Mouse (Mus musculus) midbrain, embryonic 11.5 days (tissue): Measurements from ENCODE around the gene Idh2. TPM values are rescaled to one million over a fixed set of nuclear protein-coding genes. Genes with fewer than 3 reads are reported as not detected.
"Not testable (repeated sequence)": the region's sequence is repeated elsewhere in the genome, so short reads cannot be mapped to it uniquely, and the experiment has no call there.

Experiments used
- ATAC-seq: fragments of 200-750 bp; cut with Nextera tagmentation; 2 replicates; pipeline ENCODE4 v1.8.0; 2017; ENCODE audit warnings: moderate TSS enrichment, moderate library complexity; ENCODE audit not compliant: low FRiP score
- DNase-seq: peaks from one replicate; pipeline ENCODE4 v3.0.0; 2015; ENCODE audit warnings: low spot score; ENCODE audit errors: missing footprints
- H3K27ac ChIP-seq: fragments of 300-500 bp; sonication (generic); 2 replicates; pipeline ENCODE4 v1.5.1; 2014; ENCODE audit warnings: low read depth, low read length
- H3K27me3 ChIP-seq: fragments of 300-500 bp; sonication (generic); 2 replicates; pipeline ENCODE4 v1.6.1; 2014; ENCODE audit warnings: mild to moderate bottlenecking, low read length, moderate library complexity, mixed read lengths; ENCODE audit not compliant: control insufficient read depth, insufficient read depth
- H3K36me3 ChIP-seq: fragments of 300-500 bp; sonication (generic); 2 replicates; pipeline ENCODE4 v1.6.1; 2014; ENCODE audit warnings: mild to moderate bottlenecking, low read length, moderate library complexity, mixed read lengths; ENCODE audit not compliant: control insufficient read depth, insufficient read depth
- H3K4me1 ChIP-seq: fragments of 300-500 bp; sonication (generic); 2 replicates; pipeline ENCODE4 v1.6.1; 2014; ENCODE audit warnings: low read length; ENCODE audit not compliant: control insufficient read depth, insufficient read depth
- H3K4me2 ChIP-seq: fragments of 300-500 bp; sonication (generic); 2 replicates; pipeline ENCODE4 v1.6.1; 2014; ENCODE audit warnings: mild to moderate bottlenecking, moderate library complexity
- H3K4me3 ChIP-seq: fragments of 300-500 bp; sonication (generic); 2 replicates; pipeline ENCODE4 v1.5.1; 2014; ENCODE audit warnings: low read depth, low read length
- H3K9ac ChIP-seq: fragments of 300-500 bp; sonication (generic); 2 replicates; pipeline ENCODE4 v1.6.1; 2014; ENCODE audit warnings: low read length
- H3K9me3 ChIP-seq: fragments of 300-500 bp; sonication (generic); 2 replicates; pipeline ENCODE4 v1.6.1; 2016; ENCODE audit warnings: low read length; ENCODE audit not compliant: control insufficient read depth
- WGBS: fragments of 180-500 bp; shearing (Covaris S2); extraction: QIAGEN DNeasy Blood & Tissue Kit; methylation state at CpG from one replicate; pipeline ENCODE4 v1.1.7; 2014; 5-methylcytosine and 5-hydroxymethylcytosine counted together
- polyA plus RNA-seq: library from polyadenylated mRNA; unstranded; fragments of >200 nt; fragmentation: Nextera tagmentation; extraction: Ambion mirVana; gene quantifications from 2 replicates; pipeline ENCODE4 v1.2.1, GENCODE M21; 2014

The Idh2 gene
- polyA plus RNA-seq, 1 experiment from 2014 or later, result 357 TPM

GRCm38 (mm10) chr7:80058405-80059063, 56.7 kb downstream of the Idh2 start:
- Histone ChIP-seq H3K27me3 (no peaks in the 10 kb centered on the region), H3K4me1 (peaks cover 50% of the 10 kb centered on the region), H3K36me3 (no peaks in the 10 kb centered on the region), H3K9ac (no peak overlapping the region), H3K4me2 (no peak overlapping the region), H3K9me3 (no peaks in the 10 kb centered on the region), H3K27ac (peak overlapping the region; percentile 79; the same call in 1 of the 2 replicates), H3K4me3 (no peak overlapping the region)
- ATAC-seq (no peak), DNase-seq (no peak)
- 78% methylated on average over 4 of the region's 4 CpGs for WGBS

- H3K27me3 ChIP-seq, result no peaks in the 10 kb centered on the region
- no peaks in the 10 kb centered on the region for H3K36me3 ChIP-seq
- H3K9ac ChIP-seq, result peak overlapping the region; percentile 40
- H3K4me1 ChIP-seq, result peaks cover 43% of the 10 kb centered on the region
- H3K27ac ChIP-seq, result peak overlapping the region; percentile 79
- H3K4me2 ChIP-seq, result peak overlapping the region; percentile 1; the same call in 1 of the 2 replicates
- DNase-seq, result no peak
- no peaks in the 10 kb centered on the region for H3K9me3 ChIP-seq
- H3K4me3 ChIP-seq, result no peak overlapping the region
- ATAC-seq, result peak; percentile 66
- WGBS, result 23% methylated on average over 14 of the region's 14 CpGs
These were observed 57.4 kb downstream of the Idh2 start for GRCm38 (mm10) chr7:80057781-80058180.

- Histone ChIP-seq H3K4me3 (no peak overlapping the region), H3K4me2 (peak overlapping the region; percentile 1; the same call in 1 of the 2 replicates)
These were observed 58.0 kb downstream of the Idh2 start for GRCm38 (mm10) chr7:80057002-80057691.

GRCm38 (mm10) chr7:80055781-80056180, 59.4 kb downstream of the Idh2 start:
- H3K4me1 ChIP-seq, result peaks cover 33% of the 10 kb centered on the region
- ATAC-seq (no peak), DNase-seq (no peak)
- H3K4me3 ChIP-seq, result no peak overlapping the region
- H3K27ac ChIP-seq, result no peak overlapping the region
- H3K27me3 ChIP-seq, result no peaks in the 10 kb centered on the region
- no peaks in the 10 kb centered on the region for H3K9me3 ChIP-seq
- no peaks in the 10 kb centered on the region for H3K36me3 ChIP-seq
- no peak overlapping the region for H3K9ac ChIP-seq
- H3K4me2 ChIP-seq, result no peak overlapping the region
- 87% methylated on average over 12 of the region's 12 CpGs for WGBS

More at GRCm38 (mm10) chr7:80057002-80057691, 58.0 kb downstream of the Idh2 start:
- H3K9me3 ChIP-seq, result no peaks in the 10 kb centered on the region
- peaks cover 37% of the 10 kb centered on the region for H3K4me1 ChIP-seq
- DNase-seq, result no peak
- no peaks in the 10 kb centered on the region for H3K36me3 ChIP-seq
- 58% methylated on average over 4 of the region's 4 CpGs for WGBS
- H3K27ac ChIP-seq, result peak overlapping the region; percentile 79
- ATAC-seq, result peak; percentile 12; the same call in 1 of the 2 replicates
- H3K9ac ChIP-seq, result peak overlapping the region; percentile 40
- H3K27me3 ChIP-seq, result no peaks in the 10 kb centered on the region

- Histone ChIP-seq H3K4me2 (no peak overlapping the region), H3K27ac (no peak overlapping the region), H3K27me3 (no peaks in the 10 kb centered on the region), H3K4me3 (no peak overlapping the region), H3K9ac (no peak overlapping the region), H3K36me3 (no peaks in the 10 kb centered on the region), H3K9me3 (no peaks in the 10 kb centered on the region), H3K4me1 (peaks cover 25% of the 10 kb centered on the region)
- DNase-seq, result no peak
- WGBS, result 90% methylated on average over 9 of the region's 9 CpGs
- ATAC-seq, result no peak
These were observed 62.0 kb downstream of the Idh2 start for GRCm38 (mm10) chr7:80053147-80053546.

GRCm38 (mm10) chr7:80052261-80052660, 62.9 kb downstream of the Idh2 start:
- Histone ChIP-seq H3K4me1 (peaks cover 16% of the 10 kb centered on the region), H3K27ac (no peak overlapping the region), H3K36me3 (no peaks in the 10 kb centered on the region), H3K4me2 (no peak overlapping the region), H3K4me3 (no peak overlapping the region), H3K27me3 (no peaks in the 10 kb centered on the region), H3K9me3 (no peaks in the 10 kb centered on the region), H3K9ac (no peak overlapping the region)
- ATAC-seq, result no peak
- DNase-seq, result no peak
- 87% methylated on average over 11 of the region's 11 CpGs for WGBS

GRCm38 (mm10) chr7:80051835-80052234, 63.4 kb downstream of the Idh2 start:
- Histone ChIP-seq H3K9me3 (no peaks in the 10 kb centered on the region), H3K36me3 (no peaks in the 10 kb centered on the region), H3K4me2 (no peak overlapping the region), H3K9ac (no peak overlapping the region), H3K27me3 (no peaks in the 10 kb centered on the region), H3K4me1 (peaks cover 15% of the 10 kb centered on the region), H3K4me3 (no peak overlapping the region), H3K27ac (no peak overlapping the region)
- 89% methylated on average over 6 of the region's 6 CpGs for WGBS
- ATAC-seq (no peak), DNase-seq (no peak)

- H3K4me1 ChIP-seq, ATAC-seq, H3K9ac ChIP-seq, H3K27me3 ChIP-seq, H3K4me3 ChIP-seq, H3K27ac ChIP-seq, H3K4me2 ChIP-seq, H3K36me3 ChIP-seq, DNase-seq, H3K9me3 ChIP-seq: not testable (repeated sequence)
- WGBS, result 94% methylated on average over 1 of the region's 1 CpGs
These were observed 64.8 kb downstream of the Idh2 start for GRCm38 (mm10) chr7:80050382-80050781.

- no peak overlapping the region for H3K4me3 ChIP-seq
- H3K4me2 ChIP-seq, result no peak overlapping the region
- H3K9me3 ChIP-seq, result no peaks in the 10 kb centered on the region
- no peaks in the 10 kb centered on the region for H3K27me3 ChIP-seq
- no peak overlapping the region for H3K27ac ChIP-seq
- no peak overlapping the region for H3K9ac ChIP-seq
- WGBS, result 72% methylated on average over 2 of the region's 2 CpGs
- ATAC-seq, result no peak
- no peaks in the 10 kb centered on the region for H3K36me3 ChIP-seq
- H3K4me1 ChIP-seq, result peaks cover 8% of the 10 kb centered on the region
- no peak for DNase-seq
These were observed 65.4 kb downstream of the Idh2 start for GRCm38 (mm10) chr7:80049746-80050145.
